Mouse (Mus musculus): Measurements from ENCODE around the gene Pla1a.

DNA sequence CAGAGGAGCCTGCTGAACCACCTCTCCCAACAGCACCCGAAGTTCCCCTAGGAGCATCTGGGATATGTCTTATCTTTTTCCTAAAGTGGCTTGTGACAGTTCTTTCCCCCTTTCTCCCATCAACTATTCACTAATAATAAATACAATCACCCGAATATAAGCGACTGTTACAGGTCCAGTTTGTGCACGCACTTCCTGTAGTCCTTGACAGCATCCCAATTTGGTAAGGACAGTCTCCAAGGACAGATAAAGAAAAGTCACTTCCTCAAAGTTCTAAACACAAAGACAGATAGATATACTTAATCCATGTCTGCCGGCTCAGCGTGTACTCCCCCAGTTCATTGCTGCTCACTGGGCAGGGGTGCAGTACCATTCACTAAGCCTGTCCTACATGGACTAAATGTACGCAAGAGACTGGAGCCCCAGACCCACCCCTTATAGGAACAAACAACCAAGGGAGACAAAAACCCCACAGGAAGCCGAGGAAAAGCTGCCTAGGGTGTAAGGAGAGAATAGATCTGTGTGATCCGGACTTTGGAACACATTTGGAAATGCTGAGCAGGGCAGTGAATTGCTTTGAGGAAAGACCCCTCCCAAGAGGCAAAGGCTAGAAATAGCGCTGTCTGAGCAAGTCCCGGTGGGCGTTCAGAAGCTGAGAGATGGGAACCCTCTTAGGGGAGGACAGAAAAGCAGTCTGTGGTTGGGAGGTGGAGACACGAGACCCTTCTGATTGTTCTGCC lies 1.3 kb downstream of the Pla1a start:
- TF ChIP-seq POLR2A (IDR thresholded peaks at IDR 0.05; ENCODE audit: low read depth, low read length) = no peak
- no peak for TF ChIP-seq CTCF (conservative IDR thresholded peaks at IDR 0.05; ENCODE audit: insufficient read depth, insufficient read length, low read depth, low read length)
